Mouse (Mus musculus) lung, postnatal 0 days (tissue): ENCODE data around the gene Fam43a. TPM values are rescaled to one million over a fixed set of nuclear protein-coding genes. Genes with fewer than 3 reads are reported as not detected.

ENCODE experiments used
- ATAC-seq: fragments of 200-750 bp; cut with Nextera tagmentation; 2 replicates; pipeline ENCODE4 v1.8.0; 2017; ENCODE audit warnings: moderate library complexity
- DNase-seq: peaks from one replicate; pipeline ENCODE4 v3.0.0-alpha.2; 2016; ENCODE audit warnings: low spot score
- H3K27ac ChIP-seq: fragments of 300-500 bp; sonication (generic); 2 replicates; pipeline ENCODE4 v1.5.1; 2014; ENCODE audit warnings: antibody characterized with exemption, mild to moderate bottlenecking, low read length, mixed read lengths
- H3K27me3 ChIP-seq: fragments of 300-500 bp; sonication (generic); replicated peaks from 2 replicates; pipeline ENCODE4 v1.6.1; 2014; ENCODE audit warnings: low read length, mixed read lengths; ENCODE audit not compliant: insufficient read depth
- H3K36me3 ChIP-seq: fragments of 300-500 bp; sonication (generic); 2 replicates; pipeline ENCODE4 v1.6.1; 2014; ENCODE audit warnings: low read length, mixed read lengths; ENCODE audit not compliant: insufficient read depth
- H3K4me1 ChIP-seq: fragments of 300-500 bp; sonication (generic); 2 replicates; pipeline ENCODE4 v1.6.1; 2014; ENCODE audit warnings: antibody characterized with exemption, low read depth, low read length, mixed read lengths; ENCODE audit not compliant: insufficient read depth
- H3K4me2 ChIP-seq: fragments of 300-500 bp; sonication (generic); replicated peaks from 2 replicates; pipeline ENCODE4 v1.6.1; 2014; ENCODE audit warnings: low read depth, mild to moderate bottlenecking, low read length, moderate library complexity, mixed read lengths
- H3K4me3 ChIP-seq: fragments of 300-500 bp; sonication (generic); 2 replicates; pipeline ENCODE4 v1.5.1; 2014; ENCODE audit warnings: low read depth, low read length
- H3K9ac ChIP-seq: fragments of 300-500 bp; sonication (generic); replicated peaks from 2 replicates; pipeline ENCODE4 v1.6.1; 2014; ENCODE audit warnings: low read depth, mild to moderate bottlenecking
- H3K9me3 ChIP-seq: fragments of 300-500 bp; sonication (generic); 2 replicates; pipeline ENCODE4 v1.6.1; 2016; ENCODE audit warnings: low read length, mixed read lengths
- CTCF ChIP-seq: IDR thresholded peaks from 2 replicates; pipeline ENCODE4 v1.5.1; 2016; ENCODE audit warnings: antibody characterized with exemption, mild to moderate bottlenecking
- EP300 ChIP-seq: IDR thresholded peaks from 2 replicates; pipeline ENCODE4 v1.6.1; 2016; ENCODE audit warnings: antibody characterized with exemption, mild to moderate bottlenecking, control low read depth
- WGBS: fragments of 180-500 bp; shearing (Covaris S2); extraction: QIAGEN DNeasy Blood & Tissue Kit; methylation state at CpG from one replicate; pipeline ENCODE4 v1.1.7; 2014; 5-methylcytosine and 5-hydroxymethylcytosine counted together
- polyA plus RNA-seq: library from polyadenylated mRNA; unstranded; fragments of >200 nt; fragmentation: Nextera tagmentation; extraction: Ambion mirVana; gene quantifications from 2 replicates; pipeline ENCODE4 v1.2.1, GENCODE M21; 2015

The Fam43a gene
- polyA plus RNA-seq, 1 experiment from 2014 or later: 19.5 TPM

DNA sequence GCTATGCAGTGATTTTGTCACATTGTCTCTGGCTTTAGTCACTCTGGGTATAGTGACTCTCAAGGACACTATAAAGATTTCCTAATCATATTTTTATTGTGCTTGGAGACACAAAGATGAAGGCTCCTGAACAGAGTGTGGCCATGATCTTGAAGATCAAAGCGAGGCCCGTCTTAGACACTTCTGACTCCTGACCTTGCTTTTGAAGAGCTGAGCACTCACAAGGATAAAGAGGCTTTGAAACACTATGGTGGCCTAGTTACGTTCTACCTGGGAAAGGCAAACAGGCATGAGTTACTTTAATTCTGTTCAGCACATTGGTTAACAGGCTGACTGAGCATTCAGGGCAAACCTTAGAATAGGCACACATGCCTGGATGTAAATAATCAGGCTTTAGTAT lies 16.8 kb downstream of the Fam43a start:
- Histone ChIP-seq H3K9ac (no peak overlapping the region), H3K27me3 (no peaks in the 10 kb centered on the region), H3K4me3 (no peak overlapping the region), H3K4me2 (no peak overlapping the region), H3K36me3 (no peaks in the 10 kb centered on the region), H3K4me1 (no peaks in the 10 kb centered on the region), H3K27ac (no peak overlapping the region), H3K9me3 (no peaks in the 10 kb centered on the region)
- TF ChIP-seq CTCF: no peak
- 58% methylated on average over 3 of the region's 3 CpGs for WGBS
- DNase-seq (no peak), ATAC-seq (no peak)

DNA sequence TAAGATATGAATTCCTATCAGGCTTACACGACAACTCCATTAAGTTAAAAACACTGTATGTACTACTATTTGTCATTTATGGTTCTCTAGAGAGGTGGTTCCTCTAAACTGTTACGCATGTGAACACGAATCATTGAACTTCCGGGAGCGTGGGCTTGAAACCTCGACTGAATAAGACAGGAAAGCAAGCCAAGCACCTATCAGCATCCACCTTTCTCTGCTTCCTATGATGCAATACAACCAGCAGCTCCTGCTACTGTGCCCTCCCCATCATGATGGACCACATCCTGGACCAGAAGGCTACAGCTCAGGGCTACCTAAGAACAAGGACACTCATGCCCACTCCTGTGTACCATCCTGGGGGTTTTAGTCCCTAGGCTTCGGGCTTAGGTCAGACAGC lies 24.1 kb downstream of the Fam43a start:
- H3K4me1 ChIP-seq: no peaks in the 10 kb centered on the region
- ATAC-seq (no peak), DNase-seq (no peak)
- no peak overlapping the region for H3K4me2 ChIP-seq
- no peak overlapping the region for H3K27ac ChIP-seq
- H3K9me3 ChIP-seq: no peaks in the 10 kb centered on the region
- no peak overlapping the region for H3K9ac ChIP-seq
- no peaks in the 10 kb centered on the region for H3K27me3 ChIP-seq
- 71% methylated on average over 7 of the region's 7 CpGs for WGBS
- TF ChIP-seq EP300 (no peak), CTCF (no peak)
- H3K36me3 ChIP-seq: no peaks in the 10 kb centered on the region
- no peak overlapping the region for H3K4me3 ChIP-seq

DNA sequence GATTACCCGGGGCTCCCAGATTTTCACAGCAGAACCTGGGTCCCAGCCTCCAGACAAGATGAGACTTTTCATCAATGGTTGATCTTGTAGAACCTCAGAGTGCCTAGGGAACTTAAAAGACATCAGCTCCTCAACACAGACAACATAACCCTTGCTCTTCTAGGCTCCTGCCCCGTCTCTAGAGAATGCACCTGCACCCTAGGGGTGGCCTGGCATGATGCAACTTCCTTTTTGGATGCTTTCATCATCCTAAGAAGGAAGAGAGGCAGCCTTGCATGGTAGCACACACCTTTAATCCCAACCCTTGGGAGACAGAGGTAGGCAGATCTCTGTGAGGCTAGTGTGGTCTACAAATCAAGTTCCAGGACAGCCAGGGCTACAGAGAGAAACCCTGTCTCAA lies 25.1 kb downstream of the Fam43a start:
- ATAC-seq (no peak), DNase-seq (no peak)
- no peaks in the 10 kb centered on the region for H3K9me3 ChIP-seq
- no peaks in the 10 kb centered on the region for H3K36me3 ChIP-seq
- H3K4me3 ChIP-seq: no peak overlapping the region
- TF ChIP-seq CTCF: no peak
- TF ChIP-seq EP300: no peak
- no peak overlapping the region for H3K27ac ChIP-seq
- WGBS: 70% methylated on average over 2 of the region's 2 CpGs
- H3K27me3 ChIP-seq: no peaks in the 10 kb centered on the region
- H3K4me2 ChIP-seq: no peak overlapping the region
- no peak overlapping the region for H3K9ac ChIP-seq
- no peaks in the 10 kb centered on the region for H3K4me1 ChIP-seq

DNA sequence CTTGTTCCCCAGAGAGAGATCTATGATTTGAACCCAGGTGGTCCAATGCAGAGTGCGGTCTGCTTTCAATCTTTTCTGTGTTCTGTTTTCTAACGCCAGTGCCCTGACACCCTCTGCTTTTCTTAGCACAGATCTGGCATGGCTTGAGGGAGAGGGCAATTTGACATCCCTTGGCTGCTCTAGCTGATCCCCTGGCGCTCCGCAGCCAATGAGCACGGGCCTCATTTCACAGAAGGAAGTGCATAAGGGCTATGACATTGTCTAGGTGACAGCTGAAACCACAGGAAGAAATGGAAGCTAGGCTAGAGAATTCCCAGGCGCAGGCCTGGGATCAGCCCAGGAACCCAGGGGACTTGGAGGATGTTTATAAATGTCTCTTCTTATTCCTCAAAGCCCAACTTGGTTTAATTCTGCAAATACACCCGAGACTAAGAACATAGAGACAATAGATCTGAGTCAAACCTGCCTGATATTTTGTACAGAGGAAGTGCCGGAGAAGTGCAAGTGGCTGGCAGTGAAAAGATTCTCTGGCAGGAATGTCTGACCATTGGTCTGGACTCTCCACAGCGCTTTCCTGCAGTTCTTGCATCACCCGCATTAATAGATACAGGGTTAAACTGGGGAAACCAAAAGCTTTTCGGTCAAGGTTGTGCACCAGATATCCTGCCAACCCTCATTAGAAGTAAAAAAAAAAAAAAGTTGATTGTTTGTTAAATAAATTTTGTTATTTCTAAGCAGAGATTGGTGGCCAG lies 28.2 kb downstream of the Fam43a start:
- H3K4me1 ChIP-seq: no peaks in the 10 kb centered on the region
- no peaks in the 10 kb centered on the region for H3K27me3 ChIP-seq
- 49% methylated on average over 11 of the region's 11 CpGs for WGBS
- H3K9me3 ChIP-seq: no peaks in the 10 kb centered on the region
- H3K36me3 ChIP-seq: no peaks in the 10 kb centered on the region
- H3K9ac ChIP-seq: no peak overlapping the region
- H3K4me3 ChIP-seq: no peak overlapping the region
- peak; percentile 42 for DNase-seq
- no peak overlapping the region for H3K27ac ChIP-seq
- H3K4me2 ChIP-seq: no peak overlapping the region
- peak; percentile 68 for ATAC-seq
- TF ChIP-seq EP300 (no peak; the same call in 1 of the 2 replicates), CTCF (no peak)

DNA sequence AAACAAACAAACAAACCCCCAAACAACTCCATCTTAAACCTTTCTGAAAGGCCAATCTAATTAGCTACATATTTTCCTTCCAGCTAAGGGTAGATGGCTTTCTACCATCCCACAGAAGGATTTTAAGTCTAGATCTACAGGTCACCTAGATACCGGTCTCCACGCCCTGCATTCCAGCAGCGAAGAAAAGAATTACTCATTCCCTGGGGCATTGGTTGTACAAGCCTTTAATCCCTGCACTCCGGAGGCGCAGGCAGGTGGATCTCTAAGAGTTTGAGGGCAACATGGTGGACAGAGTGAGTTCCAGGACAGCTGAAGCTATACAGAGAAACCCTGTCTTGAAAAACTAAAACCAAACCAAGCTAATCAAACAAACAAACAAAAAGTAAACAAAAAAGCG lies 28.9 kb downstream of the Fam43a start:
- TF ChIP-seq EP300 (no peak), CTCF (no peak)
- Histone ChIP-seq H3K4me1 (no peaks in the 10 kb centered on the region), H3K9ac (no peak overlapping the region), H3K4me2 (no peak overlapping the region), H3K9me3 (no peaks in the 10 kb centered on the region), H3K27ac (no peak overlapping the region), H3K4me3 (no peak overlapping the region), H3K27me3 (no peaks in the 10 kb centered on the region), H3K36me3 (no peaks in the 10 kb centered on the region)
- no peak for ATAC-seq
- whole genome bisulfite sequencing: 41% methylated on average over 6 of the region's 6 CpGs
- no peak for DNase-seq

DNA sequence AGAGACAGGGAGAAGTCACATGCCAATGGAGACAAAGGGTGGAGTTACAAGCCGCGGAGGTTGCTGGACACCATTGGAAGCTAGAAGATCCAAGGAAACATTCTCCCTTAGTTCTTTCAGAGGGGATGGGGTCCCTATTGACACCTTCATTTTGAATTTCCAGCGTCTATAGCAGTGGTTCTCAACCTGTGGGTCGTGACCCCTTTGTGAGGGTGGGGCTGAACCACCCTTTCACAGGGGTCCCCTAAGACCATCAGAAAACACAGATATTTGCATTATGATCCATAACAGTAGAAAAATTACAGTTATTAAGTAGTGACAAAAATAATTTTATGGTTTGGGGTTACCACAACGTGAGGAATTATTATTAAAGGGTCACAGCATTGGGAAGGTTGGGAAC lies 30.0 kb downstream of the Fam43a start:
- H3K4me3 ChIP-seq: no peak overlapping the region
- no peaks in the 10 kb centered on the region for H3K27me3 ChIP-seq
- no peak for DNase-seq
- no peaks in the 10 kb centered on the region for H3K36me3 ChIP-seq
- H3K27ac ChIP-seq: no peak overlapping the region
- no peaks in the 10 kb centered on the region for H3K9me3 ChIP-seq
- no peaks in the 10 kb centered on the region for H3K4me1 ChIP-seq
- H3K4me2 ChIP-seq: no peak overlapping the region
- TF ChIP-seq EP300: no peak
- TF ChIP-seq CTCF: no peak
- WGBS: 86% methylated on average over 5 of the region's 5 CpGs
- H3K9ac ChIP-seq: no peak overlapping the region
- ATAC-seq: no peak
